Mouse (Mus musculus) limb, embryonic 11.5 days (tissue): ENCODE results near the gene Sema5a. TPM values are rescaled to one million over a fixed set of nuclear protein-coding genes. Genes with fewer than 3 reads are reported as not detected.

Experiments
- ATAC-seq: fragments of 200-750 bp; cut with Nextera tagmentation; 2 replicates; pipeline ENCODE4 v1.8.0; 2017; ENCODE audit warnings: low read depth; ENCODE audit not compliant: insufficient number of reproducible peaks, low FRiP score, low TSS enrichment
- DNase-seq: peaks from one replicate; pipeline ENCODE4 v3.0.0-alpha.2; 2015; ENCODE audit warnings: low spot score
- H3K27ac ChIP-seq: fragments of 300-500 bp; sonication (generic); replicated peaks from 2 replicates; pipeline ENCODE4 v1.5.1; 2014; ENCODE audit warnings: low read depth, mild to moderate bottlenecking, low read length
- H3K27me3 ChIP-seq: fragments of 300-500 bp; sonication (generic); 2 replicates; pipeline ENCODE4 v1.6.1; 2014; ENCODE audit warnings: mild to moderate bottlenecking, low read length, mixed read lengths; ENCODE audit not compliant: control insufficient read depth, insufficient read depth
- H3K36me3 ChIP-seq: fragments of 300-500 bp; sonication (generic); 2 replicates; pipeline ENCODE4 v1.6.1; 2014; ENCODE audit warnings: mild to moderate bottlenecking, low read length, moderate library complexity, mixed read lengths; ENCODE audit not compliant: control insufficient read depth, insufficient read depth
- H3K4me1 ChIP-seq: fragments of 300-500 bp; sonication (generic); 2 replicates; pipeline ENCODE4 v1.6.1; 2014; ENCODE audit warnings: low read length, mixed read lengths; ENCODE audit not compliant: control insufficient read depth, insufficient read depth
- H3K4me2 ChIP-seq: fragments of 300-500 bp; sonication (generic); 2 replicates; pipeline ENCODE4 v1.6.1; 2014; ENCODE audit warnings: low read depth, mild to moderate bottlenecking, moderate library complexity; ENCODE audit not compliant: severe bottlenecking
- H3K4me3 ChIP-seq: fragments of 300-500 bp; sonication (generic); 2 replicates; pipeline ENCODE4 v1.5.1; 2014; ENCODE audit warnings: low read depth, low read length
- H3K9ac ChIP-seq: fragments of 300-500 bp; sonication (generic); 2 replicates; pipeline ENCODE4 v1.6.1; 2014; ENCODE audit warnings: mild to moderate bottlenecking, low read length
- H3K9me3 ChIP-seq: fragments of 300-500 bp; sonication (generic); 2 replicates; pipeline ENCODE4 v1.6.1; 2016; ENCODE audit warnings: low read length; ENCODE audit not compliant: control insufficient read depth
- WGBS: fragments of 180-500 bp; shearing (Covaris S2); extraction: QIAGEN DNeasy Blood & Tissue Kit; methylation state at CpG from one replicate; pipeline ENCODE4 v1.1.7; 2014; 5-methylcytosine and 5-hydroxymethylcytosine counted together
- polyA plus RNA-seq: library from polyadenylated mRNA; unstranded; fragments of >200 nt; fragmentation: Nextera tagmentation; extraction: Ambion mirVana; gene quantifications from 2 replicates; pipeline ENCODE4 v1.2.1, GENCODE M21; 2014

Gene Sema5a
- polyA plus RNA-seq, 1 experiment from 2014 or later, result 21.4 TPM

- H3K27ac ChIP-seq, result no peak overlapping the region
- 93% methylated on average over 4 of the region's 4 CpGs for WGBS
- DNase-seq (no peak), ATAC-seq (no peak)
- H3K27me3 ChIP-seq, result no peaks in the 10 kb centered on the region
- H3K36me3 ChIP-seq, result no peaks in the 10 kb centered on the region
- H3K4me3 ChIP-seq, result no peak overlapping the region
- H3K4me1 ChIP-seq, result no peaks in the 10 kb centered on the region
- H3K9me3 ChIP-seq, result no peaks in the 10 kb centered on the region
- no peak overlapping the region for H3K9ac ChIP-seq
- no peak overlapping the region for H3K4me2 ChIP-seq
Observed at GRCm38 (mm10) chr15:32717298-32717985, 472.8 kb downstream of the Sema5a start.

- Histone ChIP-seq H3K27ac (no peak overlapping the region), H3K4me2 (no peak overlapping the region), H3K4me3 (no peak overlapping the region), H3K36me3 (no peaks in the 10 kb centered on the region), H3K9ac (no peak overlapping the region), H3K4me1 (no peaks in the 10 kb centered on the region), H3K27me3 (no peaks in the 10 kb centered on the region), H3K9me3 (no peaks in the 10 kb centered on the region)
- 0 out of 2 replicates have a peak, but pooled peaks have one; percentile 82 for ATAC-seq
- DNase-seq, result peak; percentile 83
- WGBS, result 39% methylated on average over 4 of the region's 4 CpGs
Observed at GRCm38 (mm10) chr15:32718293-32718963, 473.8 kb downstream of the Sema5a start.

DNA sequence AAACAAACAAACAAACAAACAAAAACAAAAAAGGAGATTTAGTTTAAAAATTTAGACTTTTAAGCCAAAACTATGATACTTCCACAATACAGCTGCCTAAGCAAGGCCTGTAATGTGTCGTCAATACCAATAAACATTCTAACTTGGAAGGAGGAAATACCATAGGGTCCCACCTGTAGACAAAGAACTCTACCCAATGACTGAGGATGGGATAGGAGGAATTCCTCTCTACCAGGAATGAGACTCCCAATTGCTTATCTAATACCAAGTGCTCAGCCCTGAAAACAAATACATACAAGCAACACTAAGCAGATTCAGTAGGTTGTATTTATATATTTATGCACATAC, 474.3 kb downstream of the Sema5a start:
- Histone ChIP-seq H3K4me1 (no peaks in the 10 kb centered on the region), H3K27ac (no peak overlapping the region), H3K27me3 (no peaks in the 10 kb centered on the region), H3K4me2 (no peak overlapping the region), H3K9me3 (no peaks in the 10 kb centered on the region), H3K9ac (no peak overlapping the region), H3K4me3 (no peak overlapping the region), H3K36me3 (no peaks in the 10 kb centered on the region)
- ATAC-seq, result no peak
- no peak for DNase-seq
- 88% methylated on average over 1 of the region's 1 CpGs for WGBS

DNA sequence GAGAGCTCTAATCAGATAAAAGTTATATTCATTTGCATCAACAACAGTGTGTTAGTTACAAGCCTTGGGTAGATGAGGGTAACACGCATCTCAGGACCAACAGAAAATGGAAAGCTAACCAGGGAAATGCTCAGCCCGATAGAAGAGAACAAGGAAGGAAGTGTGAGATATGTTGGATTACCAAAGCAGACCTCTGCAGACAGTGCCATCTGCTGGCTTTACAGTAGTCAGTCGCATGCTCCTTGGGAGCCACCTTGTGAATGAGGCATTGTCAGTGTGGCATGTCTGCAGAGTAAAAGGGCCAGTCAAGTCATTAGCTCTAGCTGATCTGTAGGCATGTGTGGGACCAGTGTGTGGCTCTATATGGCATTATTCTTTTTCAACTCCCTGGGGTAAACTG, 486.2 kb downstream of the Sema5a start:
- Histone ChIP-seq H3K9ac (no peak overlapping the region), H3K4me3 (no peak overlapping the region), H3K36me3 (no peaks in the 10 kb centered on the region), H3K27ac (no peak overlapping the region), H3K27me3 (no peaks in the 10 kb centered on the region), H3K4me1 (no peaks in the 10 kb centered on the region), H3K4me2 (no peak overlapping the region), H3K9me3 (no peaks in the 10 kb centered on the region)
- DNase-seq (peak; percentile 33), ATAC-seq (no peak)
- WGBS, result 40% methylated on average over 3 of the region's 3 CpGs

Other genes with a start within 250 kb of the Sema5a start
- not detected in 2 replicates for gene Tas2r119, start 67.5 kb upstream of the Sema5a start, polyA plus RNA-seq